Mouse (Mus musculus) bone marrow, adult 2 months (tissue): ENCODE data around the gene Foxo6. TPM values are rescaled to one million over a fixed set of nuclear protein-coding genes. Genes with fewer than 3 reads are reported as not detected.

ENCODE experiments used
- H3K27ac ChIP-seq: fragments of 200-500 bp; 2 replicates; pipeline ENCODE4 v1.5.1; 2012; ENCODE audit warnings: low read depth, mild to moderate bottlenecking, control low read depth, inconsistent platforms, low read length; ENCODE audit not compliant: control insufficient read depth, poor library complexity, insufficient read depth
- H3K4me1 ChIP-seq: fragments of 200-500 bp; 2 replicates; pipeline ENCODE4 v1.6.1; 2011; ENCODE audit warnings: low read length; ENCODE audit not compliant: control insufficient read depth, insufficient read depth
- H3K4me3 ChIP-seq: fragments of 200-500 bp; replicated peaks from 2 replicates; pipeline ENCODE3; 2011; ENCODE audit warnings: mild to moderate bottlenecking, low read depth, low read length, control low read depth; ENCODE audit not compliant: control insufficient read depth
- CTCF ChIP-seq: fragments of 200-500 bp; IDR thresholded peaks from 2 replicates; pipeline ENCODE4 v1.5.1; 2011; ENCODE audit warnings: low read length, control low read depth; ENCODE audit not compliant: control insufficient read depth, insufficient read depth
- POLR2A ChIP-seq: fragments of 200-500 bp; IDR thresholded peaks from 2 replicates; pipeline ENCODE4 v1.6.1; 2011; ENCODE audit warnings: low read depth, mild to moderate bottlenecking, control low read depth, low read length, borderline replicate concordance; ENCODE audit not compliant: control insufficient read depth
- WGBS: fragments of 180-500 bp; shearing (Covaris S2); methylation state at CpG from one replicate; pipeline ENCODE4 v1.1.7; 2018; 5-methylcytosine and 5-hydroxymethylcytosine counted together
- polyA plus RNA-seq: library from polyadenylated mRNA; stranded (reverse); fragments of >200 nt; gene quantifications from 2 replicates; pipeline ENCODE4 v1.2.4, GENCODE M21; 2011; ENCODE audit warnings: low replicate concordance; ENCODE audit not compliant: missing spikeins, insufficient read depth, insufficient read length

Gene Foxo6
- polyA plus RNA-seq, 1 experiment, result not detected

DNA sequence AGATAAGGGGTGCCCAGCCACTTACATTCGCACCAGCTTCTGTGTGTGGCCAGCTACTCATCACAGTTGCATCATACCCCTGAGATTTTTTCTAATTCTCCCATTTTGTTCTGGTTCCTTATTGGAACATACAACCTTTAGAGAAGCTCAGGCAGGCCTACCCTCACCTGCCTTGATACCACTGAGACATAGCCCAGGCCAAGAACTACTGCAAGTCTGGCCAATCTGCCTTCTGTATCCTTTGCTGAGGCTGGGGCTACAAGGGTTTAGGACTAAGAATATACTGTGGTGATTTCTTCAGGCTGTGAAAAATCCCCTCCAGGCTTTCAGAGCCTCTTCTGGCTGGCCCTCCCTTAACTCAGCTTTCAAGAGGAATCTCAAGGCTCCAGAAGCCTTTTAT, 36.7 kb upstream of the Foxo6 start:
- TF ChIP-seq CTCF (no peak), POLR2A (no peak)
- WGBS, result 72% methylated on average over 1 of the region's 1 CpGs
- Histone ChIP-seq H3K4me3 (no peak overlapping the region), H3K4me1 (no peaks in the 10 kb centered on the region), H3K27ac (no peak overlapping the region)

DNA sequence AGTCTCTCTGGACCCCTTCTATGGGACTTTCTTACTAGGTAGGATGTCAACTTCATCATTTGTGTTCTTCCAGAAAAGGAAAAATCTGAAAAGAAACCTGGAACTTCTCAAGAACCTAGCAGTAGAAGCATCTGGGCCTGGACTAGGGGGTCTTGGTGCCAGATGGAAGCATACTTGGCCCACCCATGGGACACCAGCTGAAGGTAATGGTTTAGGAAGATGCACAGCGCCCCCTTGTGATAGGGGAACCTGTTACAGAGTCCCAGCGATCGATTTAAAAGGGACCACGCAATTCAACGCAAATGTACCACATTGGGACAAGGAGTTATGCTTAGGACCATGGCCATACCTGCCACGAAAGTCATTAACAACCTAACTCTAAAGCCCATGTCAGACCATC, 36.0 kb upstream of the Foxo6 start:
- WGBS, result 13% methylated on average over 6 of the region's 6 CpGs
- TF ChIP-seq POLR2A (no peak), CTCF (peak; percentile 41; the same call in 1 of the 2 replicates)
- Histone ChIP-seq H3K27ac (no peak overlapping the region), H3K4me3 (no peak overlapping the region), H3K4me1 (no peaks in the 10 kb centered on the region)

DNA sequence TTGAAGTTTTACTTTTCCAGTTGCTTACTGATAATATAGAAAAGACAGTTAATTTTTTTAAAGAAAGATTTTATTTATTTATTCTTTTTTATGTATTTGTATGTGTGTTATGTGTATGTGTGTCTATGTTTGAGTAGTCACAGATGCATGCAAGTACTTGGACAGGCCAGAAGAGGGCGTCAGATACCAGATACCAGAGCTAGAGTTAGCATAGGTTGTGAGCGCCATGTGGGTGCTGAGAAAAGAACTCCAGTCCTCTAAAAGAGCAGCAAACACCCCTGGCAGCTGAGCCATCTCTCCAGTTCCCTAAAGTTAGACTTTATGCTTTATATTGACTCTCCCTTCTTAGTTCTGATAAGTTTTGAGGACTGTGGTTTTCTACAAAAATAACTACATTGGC, 30.4 kb upstream of the Foxo6 start:
- TF ChIP-seq CTCF, result no peak
- TF ChIP-seq POLR2A, result no peak
- Histone ChIP-seq H3K27ac (no peak overlapping the region), H3K4me1 (no peaks in the 10 kb centered on the region; the same call in 1 of the 2 replicates), H3K4me3 (no peak overlapping the region)
- WGBS, result 60% methylated on average over 2 of the region's 2 CpGs

DNA sequence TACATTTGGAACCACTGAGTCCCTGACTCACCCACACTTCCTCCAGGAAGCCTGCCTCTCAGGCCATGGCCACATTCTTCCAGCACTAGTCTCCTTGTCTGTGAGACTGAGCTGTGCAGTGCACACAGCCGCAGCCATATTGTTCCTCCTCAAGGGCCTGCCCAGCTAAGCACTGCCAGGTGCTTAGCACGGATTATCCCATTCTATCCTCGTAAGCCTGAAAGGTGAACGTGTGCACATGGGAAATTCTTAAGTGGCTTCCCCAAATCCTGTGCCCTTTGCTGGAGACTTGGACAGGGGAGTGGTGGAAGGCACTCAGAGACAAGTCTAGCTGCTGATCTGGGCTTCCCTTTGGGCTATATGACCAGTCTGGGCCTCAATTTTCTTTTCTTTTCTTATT, 29.6 kb upstream of the Foxo6 start:
- Histone ChIP-seq H3K4me1 (no peaks in the 10 kb centered on the region; the same call in 1 of the 2 replicates), H3K27ac (no peak overlapping the region), H3K4me3 (no peak overlapping the region)
- 84% methylated on average over 4 of the region's 4 CpGs for WGBS
- TF ChIP-seq CTCF (no peak), POLR2A (no peak)

DNA sequence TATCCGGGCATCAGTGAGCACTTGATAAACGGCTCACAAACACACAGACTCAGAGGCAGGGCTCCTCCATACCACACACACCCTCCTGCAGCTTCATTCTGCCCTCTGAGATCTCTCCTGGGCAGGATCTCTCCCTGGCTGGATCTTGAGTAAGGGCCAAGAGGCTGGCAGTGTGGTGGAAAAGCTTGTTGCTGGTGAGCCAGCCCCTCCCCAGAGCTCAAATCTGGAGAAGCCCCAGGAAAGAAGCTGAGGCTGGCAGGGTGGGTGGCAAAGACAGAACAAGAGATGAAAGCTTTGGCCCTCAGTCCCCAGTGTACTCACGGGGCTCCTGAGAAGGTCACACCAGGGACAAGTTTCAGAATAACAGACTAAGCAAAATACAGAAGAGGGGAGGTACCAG, 27.4 kb upstream of the Foxo6 start:
- WGBS, result 54% methylated on average over 3 of the region's 3 CpGs
- Histone ChIP-seq H3K4me3 (no peak overlapping the region), H3K27ac (no peak overlapping the region), H3K4me1 (no peaks in the 10 kb centered on the region; the same call in 1 of the 2 replicates)
- TF ChIP-seq CTCF (no peak), POLR2A (no peak)

DNA sequence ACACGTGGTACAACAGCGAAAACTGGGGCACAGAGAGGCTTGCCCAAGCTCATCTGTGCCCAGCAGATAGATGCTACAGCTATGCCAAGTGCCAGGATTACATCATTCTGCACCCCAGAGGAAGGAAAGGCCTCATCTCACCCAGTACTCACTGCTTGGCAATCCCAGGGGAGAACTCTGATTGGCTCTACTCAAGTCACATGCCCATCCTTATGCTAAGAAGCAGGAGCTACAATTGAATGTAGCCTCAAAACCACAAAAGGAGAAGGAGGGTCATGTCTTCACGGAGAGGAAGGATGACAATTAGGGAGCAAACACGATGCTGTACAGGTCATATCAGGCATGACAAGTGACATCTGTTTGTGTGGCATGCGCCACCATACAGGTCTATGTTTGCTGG, 26.2 kb upstream of the Foxo6 start:
- no peak for TF ChIP-seq CTCF
- no peak for TF ChIP-seq POLR2A
- WGBS, result 23% methylated on average over 5 of the region's 5 CpGs
- no peaks in the 10 kb centered on the region; the same call in 1 of the 2 replicates for H3K4me1 ChIP-seq
- H3K27ac ChIP-seq, result no peak overlapping the region
- H3K4me3 ChIP-seq, result no peak overlapping the region

DNA sequence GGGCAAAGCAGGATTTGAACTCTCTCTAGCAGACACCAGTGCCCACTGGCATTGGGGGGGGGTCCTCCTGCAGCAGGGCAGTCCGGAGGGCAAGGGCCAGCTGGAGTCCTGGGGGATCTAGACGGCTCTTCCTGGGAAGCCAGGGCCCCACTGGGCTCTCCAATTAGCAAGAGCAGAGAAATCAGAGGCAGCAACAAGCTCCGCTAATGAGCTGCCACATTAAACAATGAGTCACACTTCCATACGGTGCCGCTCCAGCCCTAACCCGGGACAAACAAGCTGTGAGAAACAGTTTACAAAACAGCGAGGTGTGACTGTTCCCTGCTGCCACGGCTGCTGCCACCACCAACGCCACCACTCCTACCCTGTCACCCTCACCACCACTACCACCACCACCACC, 17.4 kb upstream of the Foxo6 start:
- no peaks in the 10 kb centered on the region for H3K4me1 ChIP-seq
- 36% methylated on average over 9 of the region's 9 CpGs for WGBS
- H3K4me3 ChIP-seq, result no peak overlapping the region
- TF ChIP-seq CTCF, result no peak
- no peak for TF ChIP-seq POLR2A
- no peak overlapping the region for H3K27ac ChIP-seq

DNA sequence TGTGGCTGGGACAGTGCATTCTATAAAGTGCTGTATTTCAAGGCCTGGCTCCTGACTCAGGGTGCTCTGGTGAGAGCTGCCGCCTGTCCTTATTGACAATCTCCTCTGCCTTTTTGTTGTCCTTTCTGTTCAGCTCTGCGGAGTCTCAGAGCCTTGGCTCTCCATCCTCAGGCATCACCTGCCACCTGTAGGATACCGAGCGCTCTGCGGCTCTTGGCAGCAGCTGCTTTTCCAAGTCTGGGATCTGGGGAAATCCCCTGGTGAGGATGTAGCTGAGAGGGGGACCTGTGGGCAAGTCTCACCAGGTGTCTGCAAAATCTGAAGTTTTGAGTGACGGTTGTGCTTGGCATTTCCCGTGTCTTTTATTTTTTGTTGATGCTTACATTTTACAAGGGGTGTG, 12.1 kb upstream of the Foxo6 start:
- WGBS, result 71% methylated on average over 7 of the region's 7 CpGs
- no peak for TF ChIP-seq POLR2A
- no peak for TF ChIP-seq CTCF
- Histone ChIP-seq H3K4me3 (no peak overlapping the region), H3K27ac (no peak overlapping the region), H3K4me1 (no peaks in the 10 kb centered on the region)
